Mouse (Mus musculus) Patski (cell line): ENCODE measurements around the gene Rbl1. TPM values are rescaled to one million over a fixed set of nuclear protein-coding genes. Genes with fewer than 3 reads are reported as not detected.
A peak's percentile ranks its signal among the peaks of the same experiment; 100 is the strongest.
"Not testable (repeated sequence)": the region's sequence is repeated elsewhere in the genome, so short reads cannot be mapped to it uniquely, and the experiment has no call there.

ENCODE experiments used
- ATAC-seq: fragments of 100-300 bp; one replicate; pipeline ENCODE4 v1.8.0; 2021
- CTCF ChIA-PET: fragments of 350-600 bp; sonication (Branson Sonifier 250); formaldehyde crosslinking; loops from one replicate; lab custom pipeline; 2022; ENCODE audit warnings: inconsistent platforms; lab: Charles Lee
- POLR2A ChIA-PET: fragments of 350-600 bp; sonication (Branson Sonifier 250); formaldehyde crosslinking; loops from one replicate; lab custom pipeline; 2022; ENCODE audit warnings: antibody characterized with exemption, inconsistent platforms; lab: Charles Lee
- DNase-seq: peaks from one replicate; pipeline ENCODE4 v3.0.0-alpha.2; 2011; ENCODE audit warnings: low read depth, low spot score
- H3K27me3 ChIP-seq: fragments of 371-371 bp; one replicate; pipeline ENCODE4 v1.5.1; 2021
- CTCF ChIP-seq: fragments of 100-300 bp; IDR thresholded peaks from one replicate; pipeline ENCODE4 v1.5.1; 2021
- in situ Hi-C: fragments of 300-500 bp; cut with MboI; formaldehyde crosslinking; loops from 3 replicates; pipeline ENCODE4 v1.11.1; 2018; ENCODE audit warnings: low pct_unique_long_range_greater_than_20kb, mixed read lengths
- polyA plus RNA-seq: library from polyadenylated mRNA; unstranded; gene quantifications from one replicate; pipeline ENCODE4 v1.2.3, GENCODE M21; 2021

The Rbl1 gene
- polyA plus RNA-seq, 1 experiment from 2014 or later, result 14.7 TPM

GRCm38 (mm10) chr2:157172984-157173383, 31.4 kb downstream of the Rbl1 start:
- ChIA-PET POLR2A (no interaction called here), CTCF (interaction anchor here (0.7 kb wide), 1 partner anchor 9 kb away, joined by 4 read pairs; no protein-coding TSS in a partner anchor)
- no peak for TF ChIP-seq CTCF
- ATAC-seq (no peak), DNase-seq (no peak)
- H3K27me3 ChIP-seq, result no peaks in the 10 kb centered on the region
- in situ Hi-C loops, result no loop called here

DNA sequence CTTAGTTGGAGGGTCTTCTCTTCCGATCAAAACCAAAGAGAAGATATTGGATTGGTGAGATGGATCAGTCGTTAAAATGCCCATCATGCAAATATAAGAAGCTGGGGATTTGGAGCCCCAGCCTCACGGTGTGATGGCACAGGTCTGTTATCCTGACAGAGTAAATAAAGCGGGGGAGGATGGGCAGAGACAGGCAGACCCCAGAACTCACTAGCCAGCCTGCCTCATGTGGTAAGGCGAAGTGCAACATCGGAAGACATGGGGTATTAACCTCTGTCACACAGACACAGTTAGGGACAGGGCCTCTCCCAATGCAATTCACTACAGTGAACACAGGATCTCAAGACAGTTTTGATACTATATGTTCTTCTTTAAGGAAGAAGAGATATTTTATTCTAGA, 33.7 kb downstream of the Rbl1 start:
- no peaks in the 10 kb centered on the region for H3K27me3 ChIP-seq
- ChIA-PET POLR2A (no interaction called here), CTCF (interaction anchor here (1.2 kb wide), 1 partner anchor 46 kb away, joined by 3 read pairs; no protein-coding TSS in a partner anchor)
- no peak for TF ChIP-seq CTCF
- no peak for DNase-seq
- in situ Hi-C loops, result no loop called here
- no peak for ATAC-seq

- ChIA-PET POLR2A (no interaction called here), CTCF (interaction anchor here (1.2 kb wide), 1 partner anchor 45 kb away, joined by 3 read pairs; no protein-coding TSS in a partner anchor)
- H3K27me3 ChIP-seq, result no peaks in the 10 kb centered on the region
- ATAC-seq, result peak; percentile 80
- in situ Hi-C loops, result no loop called here
- peak; percentile 17 for DNase-seq
- no peak for TF ChIP-seq CTCF
These were observed 34.2 kb downstream of the Rbl1 start for GRCm38 (mm10) chr2:157170166-157170565.

- ChIA-PET POLR2A (no interaction called here), CTCF (interaction anchor here (1.0 kb wide), 1 partner anchor 22 kb away, joined by 3 read pairs; no protein-coding TSS in a partner anchor)
- H3K27me3 ChIP-seq, result no peaks in the 10 kb centered on the region
- DNase-seq (no peak), ATAC-seq (no peak)
- TF ChIP-seq CTCF, result no peak
- in situ Hi-C loops, result no loop called here
These were observed 37.8 kb downstream of the Rbl1 start for GRCm38 (mm10) chr2:157166371-157167080.

- CTCF ChIA-PET, POLR2A ChIA-PET, ATAC-seq, H3K27me3 ChIP-seq, in situ Hi-C loops, DNase-seq: not testable (repeated sequence)
These were observed 38.8 kb downstream of the Rbl1 start for GRCm38 (mm10) chr2:157165312-157166224.

DNA sequence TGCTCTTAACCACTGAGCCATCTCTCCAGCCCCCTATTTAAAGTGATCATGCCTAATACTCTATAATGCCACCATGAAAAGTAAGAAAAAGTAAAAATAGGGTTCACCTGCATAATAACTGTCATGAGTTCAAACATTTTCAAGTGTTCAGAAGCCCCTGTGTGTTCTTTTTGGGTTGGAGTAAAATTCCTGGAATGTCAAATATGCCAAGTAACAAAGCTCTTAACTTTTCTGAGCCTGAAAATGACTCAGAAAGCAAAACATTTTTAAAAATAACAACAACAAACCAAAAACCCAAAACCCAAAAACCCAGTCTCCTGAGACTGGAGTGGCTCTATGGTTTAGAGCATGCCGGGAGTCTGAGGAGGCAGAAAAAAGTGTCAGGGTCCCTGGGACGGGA, 40.2 kb downstream of the Rbl1 start:
- POLR2A ChIA-PET, result no interaction called here
- in situ Hi-C loops, result no loop called here
- no peak for TF ChIP-seq CTCF
- ATAC-seq (no peak), DNase-seq (no peak)
- H3K27me3 ChIP-seq, result no peaks in the 10 kb centered on the region
- CTCF ChIA-PET, result interaction anchor here (1.5 kb wide), 1 partner anchor 9 kb away, joined by 4 read pairs; no protein-coding TSS in a partner anchor

DNA sequence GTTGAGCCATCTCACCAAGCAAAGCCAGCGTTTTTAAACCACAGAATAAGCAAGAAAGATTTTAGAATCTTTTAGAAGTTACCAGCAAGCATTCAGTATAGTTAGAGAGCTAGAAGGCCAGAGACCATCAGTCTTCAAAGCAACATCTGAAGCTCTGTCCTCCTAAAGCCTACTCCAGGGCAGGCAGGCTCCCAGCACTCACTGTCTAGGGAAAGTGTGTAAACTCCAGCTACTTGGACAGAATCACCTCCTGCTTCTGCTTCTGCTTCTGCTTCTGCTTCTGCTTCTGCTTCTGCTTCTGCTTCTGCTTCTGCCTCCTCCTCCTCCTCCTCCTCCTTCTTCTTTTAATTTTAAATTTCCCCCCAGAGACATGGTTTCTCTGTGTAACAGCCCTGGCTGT, 48.3 kb downstream of the Rbl1 start:
- in situ Hi-C loops, result no loop called here
- no peak for TF ChIP-seq CTCF
- no peak for DNase-seq
- CTCF ChIA-PET, result no interaction called here
- no peaks in the 10 kb centered on the region for H3K27me3 ChIP-seq
- POLR2A ChIA-PET, result no interaction called here
- no peak for ATAC-seq

- TF ChIP-seq CTCF, result no peak
- ChIA-PET POLR2A (no interaction called here), CTCF (no interaction called here)
- H3K27me3 ChIP-seq, result no peaks in the 10 kb centered on the region
- no peak for DNase-seq
- in situ Hi-C loops, result no loop called here
- no peak for ATAC-seq
These were observed 51.1 kb downstream of the Rbl1 start for GRCm38 (mm10) chr2:157153235-157153634.

DNA sequence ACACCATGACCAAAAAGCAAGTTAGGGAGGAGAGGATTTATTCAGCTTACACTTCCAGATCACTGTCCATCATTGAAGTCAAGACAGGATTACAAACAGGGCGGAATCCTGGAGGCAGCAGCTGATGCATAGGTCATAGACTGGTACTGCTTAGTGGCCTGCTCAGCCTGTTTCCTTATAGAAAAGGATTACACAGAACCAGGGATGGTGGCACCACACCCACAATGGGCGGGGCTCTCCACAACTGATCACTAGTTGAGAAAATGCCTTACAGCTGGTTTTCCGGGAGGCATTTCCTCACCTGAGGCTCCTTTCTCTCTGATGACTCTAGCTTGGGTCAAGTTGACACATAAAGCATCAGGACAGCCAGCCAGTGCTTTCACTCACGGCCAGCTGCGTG, 55.9 kb downstream of the Rbl1 start:
- DNase-seq, result no peak
- in situ Hi-C loops, result no loop called here
- no peak for TF ChIP-seq CTCF
- CTCF ChIA-PET, result no interaction called here
- H3K27me3 ChIP-seq, result no peaks in the 10 kb centered on the region
- POLR2A ChIA-PET, result no interaction called here
- ATAC-seq, result no peak

DNA sequence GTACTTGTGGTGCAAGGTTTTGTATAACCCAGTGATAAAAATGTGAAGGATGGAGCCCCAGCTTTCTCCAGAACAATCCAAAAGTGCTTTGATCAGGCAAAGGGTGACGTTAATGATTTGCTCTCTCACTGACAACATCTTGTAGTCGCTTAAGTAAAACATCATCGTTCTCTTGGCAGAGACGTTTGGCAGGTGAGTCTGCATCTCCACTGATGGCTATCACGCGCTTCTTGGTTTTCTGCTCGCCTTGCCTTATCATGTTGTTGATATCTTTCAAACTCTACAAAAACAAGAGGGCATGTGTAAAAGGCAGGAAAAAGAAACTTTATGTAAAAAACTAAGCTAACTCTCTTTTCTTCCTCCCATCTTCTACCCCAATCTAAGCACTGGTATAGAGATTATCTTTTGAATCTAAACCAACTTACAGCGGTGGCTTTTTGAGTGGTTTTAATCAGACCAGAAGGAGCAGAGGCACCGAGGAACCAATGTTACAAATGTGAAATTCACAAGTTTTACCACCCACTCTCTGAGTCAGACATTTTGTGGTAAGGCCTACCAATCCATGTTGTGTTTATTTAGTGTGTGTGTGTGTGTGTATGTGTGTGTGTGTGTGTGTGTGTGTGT, 56.8 kb downstream of the Rbl1 start:
- DNase-seq (no peak), ATAC-seq (no peak)
- ChIA-PET POLR2A (no interaction called here), CTCF (interaction anchor here (1.2 kb wide), 1 partner anchor 40 kb away, joined by 3 read pairs; no protein-coding TSS in a partner anchor)
- H3K27me3 ChIP-seq, result no peaks in the 10 kb centered on the region
- in situ Hi-C loops, result no loop called here
- TF ChIP-seq CTCF, result no peak
